Mouse (Mus musculus) forebrain, embryonic 15.5 days (tissue): ENCODE data around the gene Gm10803. TPM values are rescaled to one million over a fixed set of nuclear protein-coding genes. Genes with fewer than 3 reads are reported as not detected.

ENCODE experiments used
- ATAC-seq: fragments of 200-750 bp; cut with Nextera tagmentation; replicated peaks from 2 replicates; pipeline ENCODE4 v1.8.0; 2017; ENCODE audit warnings: mild to moderate bottlenecking, moderate TSS enrichment, moderate library complexity
- H3K27ac ChIP-seq: fragments of 300-500 bp; sonication (generic); replicated peaks from 2 replicates; pipeline ENCODE4 v1.5.1; 2015; ENCODE audit warnings: mild to moderate bottlenecking, inconsistent platforms
- H3K27me3 ChIP-seq: fragments of 300-500 bp; sonication (generic); 2 replicates; pipeline ENCODE4 v1.6.1; 2015; ENCODE audit warnings: inconsistent platforms
- H3K36me3 ChIP-seq: fragments of 300-500 bp; sonication (generic); 2 replicates; pipeline ENCODE4 v1.6.1; 2015; ENCODE audit warnings: mild to moderate bottlenecking, inconsistent platforms
- H3K4me1 ChIP-seq: fragments of 300-500 bp; sonication (generic); 2 replicates; pipeline ENCODE4 v1.6.1; 2015; ENCODE audit warnings: inconsistent platforms
- H3K4me2 ChIP-seq: fragments of 300-500 bp; sonication (generic); replicated peaks from 2 replicates; pipeline ENCODE4 v1.6.1; 2015; ENCODE audit warnings: mild to moderate bottlenecking, inconsistent platforms
- H3K4me3 ChIP-seq: fragments of 300-500 bp; sonication (generic); 2 replicates; pipeline ENCODE4 v1.5.1; 2015; ENCODE audit warnings: mild to moderate bottlenecking, inconsistent platforms
- H3K9ac ChIP-seq: fragments of 300-500 bp; sonication (generic); replicated peaks from 2 replicates; pipeline ENCODE4 v1.6.1; 2015; ENCODE audit warnings: mild to moderate bottlenecking, inconsistent platforms
- H3K9me3 ChIP-seq: fragments of 300-500 bp; sonication (generic); 2 replicates; pipeline ENCODE4 v1.6.1; 2016; ENCODE audit warnings: inconsistent platforms
- WGBS: fragments of 180-500 bp; shearing (Covaris S2); methylation state at CpG from one replicate; pipeline ENCODE4 v1.1.7; 2015; ENCODE audit warnings: mixed read lengths; 5-methylcytosine and 5-hydroxymethylcytosine counted together
- polyA plus RNA-seq: library from polyadenylated mRNA; unstranded; fragments of >200 nt; fragmentation: Nextera tagmentation; extraction: Ambion mirVana; gene quantifications from 2 replicates; pipeline ENCODE4 v1.2.1, GENCODE M21; 2015

Gene Gm10803
- polyA plus RNA-seq, 1 experiment from 2014 or later = not detected

- 78% methylated on average over 10 of the region's 10 CpGs for WGBS
- no peak for ATAC-seq
- H3K4me2 ChIP-seq = no peak overlapping the region
- H3K36me3 ChIP-seq = no peaks in the 10 kb centered on the region
- no peaks in the 10 kb centered on the region for H3K27me3 ChIP-seq
- H3K4me3 ChIP-seq = no peak overlapping the region
- H3K9ac ChIP-seq = no peak overlapping the region
- H3K9me3 ChIP-seq = no peaks in the 10 kb centered on the region
- no peak overlapping the region for H3K27ac ChIP-seq
- H3K4me1 ChIP-seq = no peaks in the 10 kb centered on the region
Measured at GRCm38 (mm10) chr2:93593121-93593520, 32.8 kb downstream of the Gm10803 start.

GRCm38 (mm10) chr2:93597145-93597544 lies 36.8 kb downstream of the Gm10803 start:
- Histone ChIP-seq H3K4me3 (no peak overlapping the region), H3K27ac (no peak overlapping the region), H3K4me1 (no peaks in the 10 kb centered on the region), H3K9ac (no peak overlapping the region), H3K27me3 (no peaks in the 10 kb centered on the region), H3K36me3 (no peaks in the 10 kb centered on the region), H3K4me2 (no peak overlapping the region), H3K9me3 (no peaks in the 10 kb centered on the region)
- WGBS = 72% methylated on average over 11 of the region's 11 CpGs
- no peak for ATAC-seq

DNA sequence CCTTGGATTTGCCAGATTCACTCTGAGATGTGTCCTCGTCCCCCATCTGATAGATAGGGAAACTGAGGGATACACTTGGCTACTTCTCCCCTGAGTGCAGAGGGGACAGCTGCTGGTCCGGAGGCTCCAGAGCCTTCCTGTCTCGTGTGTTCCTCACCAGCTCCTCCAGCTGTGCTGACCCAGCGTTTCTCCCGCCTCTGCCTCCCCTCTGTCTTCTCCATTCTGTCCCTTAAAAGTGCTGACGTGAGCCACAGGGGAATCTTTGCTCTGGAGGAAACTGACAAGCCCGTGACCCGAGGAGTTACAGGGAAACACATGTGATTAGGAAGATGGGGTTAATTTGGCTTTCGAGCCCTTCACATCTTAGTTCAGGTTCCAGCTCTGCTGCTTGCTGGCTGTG lies 39.4 kb downstream of the Gm10803 start:
- Histone ChIP-seq H3K9ac (no peak overlapping the region), H3K4me3 (no peak overlapping the region), H3K4me2 (no peak overlapping the region), H3K27ac (no peak overlapping the region), H3K27me3 (no peaks in the 10 kb centered on the region), H3K4me1 (no peaks in the 10 kb centered on the region), H3K9me3 (no peaks in the 10 kb centered on the region), H3K36me3 (no peaks in the 10 kb centered on the region)
- no peak for ATAC-seq
- WGBS = 69% methylated on average over 9 of the region's 9 CpGs

GRCm38 (mm10) chr2:93604601-93605285 lies 44.4 kb downstream of the Gm10803 start:
- H3K4me3 ChIP-seq = no peak overlapping the region
- no peak for ATAC-seq
- H3K36me3 ChIP-seq = no peaks in the 10 kb centered on the region
- no peak overlapping the region for H3K4me2 ChIP-seq
- H3K4me1 ChIP-seq = no peaks in the 10 kb centered on the region
- no peaks in the 10 kb centered on the region for H3K27me3 ChIP-seq
- H3K27ac ChIP-seq = no peak overlapping the region
- H3K9me3 ChIP-seq = no peaks in the 10 kb centered on the region
- WGBS = 86% methylated on average over 6 of the region's 6 CpGs
- no peak overlapping the region for H3K9ac ChIP-seq

GRCm38 (mm10) chr2:93608800-93609199 lies 48.4 kb downstream of the Gm10803 start:
- H3K4me2 ChIP-seq = no peak overlapping the region
- H3K36me3 ChIP-seq = no peaks in the 10 kb centered on the region
- H3K27ac ChIP-seq = no peak overlapping the region
- ATAC-seq = no peak
- no peak overlapping the region for H3K4me3 ChIP-seq
- no peaks in the 10 kb centered on the region for H3K27me3 ChIP-seq
- WGBS = 81% methylated on average over 3 of the region's 3 CpGs
- no peaks in the 10 kb centered on the region for H3K4me1 ChIP-seq
- H3K9ac ChIP-seq = no peak overlapping the region
- no peaks in the 10 kb centered on the region for H3K9me3 ChIP-seq

DNA sequence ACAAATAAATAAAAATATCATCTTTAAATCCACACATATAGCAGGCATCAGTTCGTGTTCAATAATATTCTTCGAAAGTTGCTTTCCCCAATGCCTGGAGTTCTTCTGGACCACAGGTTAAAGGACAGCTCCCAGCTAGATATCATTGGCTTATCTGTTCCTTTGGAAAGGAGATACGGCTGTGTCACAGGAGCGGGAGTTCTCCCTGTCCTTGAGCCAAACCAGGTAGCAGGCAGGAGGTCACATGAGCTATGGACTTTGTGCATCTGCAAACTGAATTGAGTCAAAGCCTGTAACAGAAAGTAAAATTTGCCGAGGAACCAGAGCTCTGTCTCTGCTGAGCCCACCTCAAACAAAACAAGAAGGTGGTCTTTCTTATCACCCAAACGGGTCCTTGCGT lies 52.7 kb downstream of the Gm10803 start:
- H3K4me1 ChIP-seq = no peaks in the 10 kb centered on the region
- H3K27me3 ChIP-seq = no peaks in the 10 kb centered on the region
- no peak overlapping the region for H3K4me2 ChIP-seq
- no peak overlapping the region for H3K4me3 ChIP-seq
- no peak overlapping the region for H3K9ac ChIP-seq
- H3K36me3 ChIP-seq = no peaks in the 10 kb centered on the region
- no peak overlapping the region for H3K27ac ChIP-seq
- 86% methylated on average over 7 of the region's 7 CpGs for WGBS
- ATAC-seq = no peak
- no peaks in the 10 kb centered on the region for H3K9me3 ChIP-seq

Other genes starting within 250 kb of the Gm10803 start
- gene Tspan18, start 226.1 kb upstream of the Gm10803 start, polyA plus RNA-seq = 16.5 and 16.9 TPM in 2 replicates
- gene Cd82, start 97.4 kb upstream of the Gm10803 start, polyA plus RNA-seq = 17.6 and 19.6 TPM in 2 replicates
- 0.65 and 0.85 TPM in 2 replicates for gene Alx4, start 81.8 kb downstream of the Gm10803 start, polyA plus RNA-seq